Mouse (Mus musculus) liver, embryonic 13.5 days (tissue): ENCODE results near the gene Scamp3. TPM values are rescaled to one million over a fixed set of nuclear protein-coding genes. Genes with fewer than 3 reads are reported as not detected.

Source experiments
- ATAC-seq: fragments of 200-750 bp; cut with Nextera tagmentation; 2 replicates; pipeline ENCODE4 v1.8.0; 2017; ENCODE audit warnings: low read depth, mild to moderate bottlenecking, moderate number of reproducible peaks, moderate library complexity
- DNase-seq: peaks from one replicate; pipeline ENCODE4 v3.0.0; 2022
- H3K27ac ChIP-seq: fragments of 300-500 bp; sonication (generic); 2 replicates; pipeline ENCODE4 v1.5.1; 2015; ENCODE audit warnings: moderate library complexity, mild to moderate bottlenecking, inconsistent platforms
- H3K27me3 ChIP-seq: fragments of 300-500 bp; sonication (generic); 2 replicates; pipeline ENCODE4 v1.6.1; 2015; ENCODE audit warnings: mild to moderate bottlenecking, inconsistent platforms
- H3K36me3 ChIP-seq: fragments of 300-500 bp; sonication (generic); 2 replicates; pipeline ENCODE4 v1.6.1; 2015; ENCODE audit warnings: mild to moderate bottlenecking, inconsistent platforms
- H3K4me1 ChIP-seq: fragments of 300-500 bp; sonication (generic); replicated peaks from 2 replicates; pipeline ENCODE4 v1.6.1; 2015; ENCODE audit warnings: inconsistent platforms
- H3K4me2 ChIP-seq: fragments of 300-500 bp; sonication (generic); 2 replicates; pipeline ENCODE4 v1.6.1; 2015; ENCODE audit warnings: inconsistent platforms, mild to moderate bottlenecking, moderate library complexity
- H3K4me3 ChIP-seq: fragments of 300-500 bp; sonication (generic); replicated peaks from 2 replicates; pipeline ENCODE4 v1.5.1; 2015; ENCODE audit warnings: mild to moderate bottlenecking, inconsistent platforms
- H3K9ac ChIP-seq: fragments of 300-500 bp; sonication (generic); 2 replicates; pipeline ENCODE4 v1.6.1; 2015; ENCODE audit warnings: mild to moderate bottlenecking, inconsistent platforms
- H3K9me3 ChIP-seq: fragments of 300-500 bp; sonication (generic); replicated peaks from 2 replicates; pipeline ENCODE4 v1.6.1; 2016; ENCODE audit warnings: inconsistent platforms
- WGBS: fragments of 180-500 bp; shearing (Covaris S2); methylation state at CpG from one replicate; pipeline ENCODE4 v1.1.7; 2015; ENCODE audit not compliant: insufficient replicate concordance; 5-methylcytosine and 5-hydroxymethylcytosine counted together
- polyA plus RNA-seq: library from polyadenylated mRNA; unstranded; fragments of >200 nt; fragmentation: Nextera tagmentation; extraction: Ambion mirVana; gene quantifications from 2 replicates; pipeline ENCODE4 v1.2.1, GENCODE M21; 2015

Scamp3 gene
- polyA plus RNA-seq, 1 experiment from 2014 or later: 67.4 TPM

- ATAC-seq: no peak
- Histone ChIP-seq H3K4me1 (peaks cover 49% of the 10 kb centered on the region), H3K4me3 (peak overlapping the region; percentile 88), H3K36me3 (peaks cover 25% of the 10 kb centered on the region), H3K9ac (peak overlapping the region; percentile 92), H3K9me3 (no peaks in the 10 kb centered on the region), H3K4me2 (peak overlapping the region; percentile 81), H3K27ac (peak overlapping the region; percentile 96), H3K27me3 (peaks cover 12% of the 10 kb centered on the region)
- 59% methylated on average over 5 of the region's 5 CpGs for WGBS
- no peak for DNase-seq
Observed at GRCm38 (mm10) chr3:89163643-89164245, 13.5 kb upstream of the Scamp3 start.

GRCm38 (mm10) chr3:89164506-89165267, 12.6 kb upstream of the Scamp3 start, which contains the start of gene Clk2:
Gene Clk2, plus strand, starts transcription at chr3:89164795.
- ATAC-seq: peak; percentile 97
- H3K4me3 ChIP-seq: peak within 1 kb of the TSS; percentile 88
- peaks cover 3% of the 10 kb centered on the region for H3K27me3 ChIP-seq
- no peaks in the 10 kb centered on the region for H3K9me3 ChIP-seq
- H3K4me1 ChIP-seq: peaks cover 40% of the 10 kb centered on the region
- peak within 1 kb of the TSS; percentile 81 for H3K4me2 ChIP-seq
- peak; percentile 95 for DNase-seq
- WGBS: under 1% methylated on average over 79 of the region's 79 CpGs
- peak within 1 kb of the TSS; percentile 96 for H3K27ac ChIP-seq
- H3K36me3 ChIP-seq: peaks cover 34% of the 10 kb centered on the region
- peak within 1 kb of the TSS; percentile 92 for H3K9ac ChIP-seq

GRCm38 (mm10) chr3:89165268-89165870, 11.9 kb upstream of the Scamp3 start:
- no peaks in the 10 kb centered on the region for H3K27me3 ChIP-seq
- H3K36me3 ChIP-seq: peaks cover 41% of the 10 kb centered on the region
- peaks cover 33% of the 10 kb centered on the region for H3K4me1 ChIP-seq
- no peak for ATAC-seq
- no peaks in the 10 kb centered on the region for H3K9me3 ChIP-seq
- peak overlapping the region; percentile 96 for H3K27ac ChIP-seq
- no peak for DNase-seq
- H3K4me3 ChIP-seq: peak overlapping the region; percentile 88
- WGBS: 16% methylated on average over 12 of the region's 12 CpGs
- peak overlapping the region; percentile 92 for H3K9ac ChIP-seq
- peak overlapping the region; percentile 81 for H3K4me2 ChIP-seq

- Histone ChIP-seq H3K4me3 (no peak overlapping the region), H3K27me3 (no peaks in the 10 kb centered on the region), H3K4me2 (peak overlapping the region; percentile 81), H3K9me3 (no peaks in the 10 kb centered on the region), H3K27ac (no peak overlapping the region), H3K4me1 (peaks cover 31% of the 10 kb centered on the region), H3K9ac (0 out of 2 replicates have a peak overlapping the region, but pooled peaks have one; percentile 92), H3K36me3 (peaks cover 55% of the 10 kb centered on the region)
- DNase-seq: no peak
- 90% methylated on average over 19 of the region's 19 CpGs for WGBS
- no peak for ATAC-seq
Observed at GRCm38 (mm10) chr3:89166945-89167344, 10.3 kb upstream of the Scamp3 start.

- Histone ChIP-seq H3K4me1 (peaks cover 27% of the 10 kb centered on the region), H3K27me3 (no peaks in the 10 kb centered on the region), H3K36me3 (peaks cover 78% of the 10 kb centered on the region), H3K4me3 (no peak overlapping the region), H3K9me3 (no peaks in the 10 kb centered on the region), H3K27ac (no peak overlapping the region), H3K9ac (no peak overlapping the region), H3K4me2 (no peak overlapping the region)
- ATAC-seq: no peak
- 88% methylated on average over 11 of the region's 11 CpGs for WGBS
- no peak for DNase-seq
Observed at GRCm38 (mm10) chr3:89174844-89175243, 2.4 kb upstream of the Scamp3 start.

- peaks cover 78% of the 10 kb centered on the region for H3K36me3 ChIP-seq
- WGBS: 82% methylated on average over 10 of the region's 10 CpGs
- no peak overlapping the region for H3K4me2 ChIP-seq
- peaks cover 27% of the 10 kb centered on the region for H3K4me1 ChIP-seq
- no peak overlapping the region for H3K9ac ChIP-seq
- ATAC-seq: no peak
- H3K27me3 ChIP-seq: no peaks in the 10 kb centered on the region
- no peak for DNase-seq
- H3K9me3 ChIP-seq: no peaks in the 10 kb centered on the region
- H3K27ac ChIP-seq: no peak overlapping the region
- no peak overlapping the region for H3K4me3 ChIP-seq
Observed at GRCm38 (mm10) chr3:89175544-89175943, 1.7 kb upstream of the Scamp3 start.

GRCm38 (mm10) chr3:89176421-89176820, 852 bp upstream of the Scamp3 start:
- DNase-seq (no peak), ATAC-seq (no peak)
- no peaks in the 10 kb centered on the region for H3K27me3 ChIP-seq
- peak overlapping the region; percentile 82 for H3K4me2 ChIP-seq
- no peaks in the 10 kb centered on the region for H3K9me3 ChIP-seq
- H3K4me1 ChIP-seq: peaks cover 27% of the 10 kb centered on the region
- 89% methylated on average over 7 of the region's 7 CpGs for WGBS
- H3K4me3 ChIP-seq: peak overlapping the region; percentile 77; the same call in 1 of the 2 replicates
- H3K9ac ChIP-seq: peak overlapping the region; percentile 53
- H3K27ac ChIP-seq: peak overlapping the region; percentile 65; the same call in 1 of the 2 replicates
- H3K36me3 ChIP-seq: peaks cover 78% of the 10 kb centered on the region

GRCm38 (mm10) chr3:89178107-89178385, 773 bp downstream of the Scamp3 start:
- ATAC-seq (no peak), DNase-seq (no peak)
- no peaks in the 10 kb centered on the region for H3K27me3 ChIP-seq
- peaks cover 75% of the 10 kb centered on the region for H3K36me3 ChIP-seq
- H3K9ac ChIP-seq: peak overlapping the region; percentile 87
- H3K4me2 ChIP-seq: peak overlapping the region; percentile 82
- H3K4me3 ChIP-seq: peak overlapping the region; percentile 77
- no peaks in the 10 kb centered on the region for H3K9me3 ChIP-seq
- peak overlapping the region; percentile 82 for H3K27ac ChIP-seq
- 3% methylated on average over 6 of the region's 6 CpGs for WGBS
- H3K4me1 ChIP-seq: peaks cover 43% of the 10 kb centered on the region

GRCm38 (mm10) chr3:89179056-89179455, 1.8 kb downstream of the Scamp3 start:
- ATAC-seq: no peak
- peak overlapping the region; percentile 82 for H3K4me2 ChIP-seq
- peaks cover 53% of the 10 kb centered on the region for H3K4me1 ChIP-seq
- 0 out of 2 replicates have a peak overlapping the region, but pooled peaks have one; percentile 0 for H3K27ac ChIP-seq
- peaks cover 65% of the 10 kb centered on the region for H3K36me3 ChIP-seq
- 77% methylated on average over 11 of the region's 11 CpGs for WGBS
- no peaks in the 10 kb centered on the region for H3K27me3 ChIP-seq
- peak overlapping the region; percentile 87; the same call in 1 of the 2 replicates for H3K9ac ChIP-seq
- DNase-seq: no peak
- no peaks in the 10 kb centered on the region for H3K9me3 ChIP-seq
- H3K4me3 ChIP-seq: peak overlapping the region; percentile 77; the same call in 1 of the 2 replicates

- H3K27ac ChIP-seq: peak overlapping the region; percentile 69
- ATAC-seq (no peak), DNase-seq (no peak)
- peaks cover 38% of the 10 kb centered on the region for H3K36me3 ChIP-seq
- no peak overlapping the region for H3K4me2 ChIP-seq
- H3K4me1 ChIP-seq: peaks cover 60% of the 10 kb centered on the region
- no peaks in the 10 kb centered on the region for H3K9me3 ChIP-seq
- H3K27me3 ChIP-seq: 0 out of 2 replicates have a peak, but pooled peaks cover under 1% of the 10 kb centered on the region
- H3K4me3 ChIP-seq: 0 out of 2 replicates have a peak overlapping the region, but pooled peaks have one; percentile 6
- WGBS: 86% methylated on average over 27 of the region's 27 CpGs
- H3K9ac ChIP-seq: no peak overlapping the region
Observed at GRCm38 (mm10) chr3:89181749-89182500, 4.7 kb downstream of the Scamp3 start.
